Mouse (Mus musculus) olfactory bulb, adult 2 months (tissue): ENCODE data around the gene Msantd3.

ENCODE experiments used
- CTCF ChIP-seq: fragments of 200-500 bp; IDR thresholded peaks from 2 replicates; pipeline ENCODE4 v1.5.1; 2012; ENCODE audit warnings: low read depth, mild to moderate bottlenecking, low read length, moderate library complexity; ENCODE audit not compliant: insufficient read depth
- POLR2A ChIP-seq: fragments of 200-500 bp; IDR thresholded peaks from 2 replicates; pipeline ENCODE4 v1.6.1; 2012; ENCODE audit warnings: mild to moderate bottlenecking, low read depth, low read length, moderate library complexity; ENCODE audit not compliant: insufficient read depth

GRCm38 (mm10) chr4:48581201-48581600 lies 41.5 kb downstream of the Msantd3 start:
- TF ChIP-seq CTCF (no peak), POLR2A (no peak)
